Mouse (Mus musculus) gastrocnemius, adult 8-10 months (tissue): Measurements from ENCODE around the gene Morc4. TPM values are rescaled to one million over a fixed set of nuclear protein-coding genes. Genes with fewer than 3 reads are reported as not detected.

ENCODE experiments used
- DNase-seq, 2 experiments: peaks; one replicate each; pipeline ENCODE4 v3.0.0; 2022; ENCODE audit warnings: low spot score in 2 of 2
- total RNA-seq, 4 experiments: library from RNA; stranded (reverse); gene quantifications; 2 replicates each; pipeline ENCODE4 v1.2.4; 2022

Morc4 gene
- 1 to 10 TPM; 3.2 to 5.5 (median 3.9) TPM for total RNA-seq

GRCm38 (mm10) chrX:139870938-139871791, at the start of gene Morc4:
Gene Morc4 (minus strand): TSS chrX:139871677.
- peak in 1 of 2 experiments; percentile 40 for DNase-seq

GRCm38 (mm10) chrX:139920572-139920971, 49.1 kb upstream of the Morc4 start:
- DNase-seq: no peak

- DNase-seq: no peak
Observed at GRCm38 (mm10) chrX:139891387-139891786, 19.9 kb upstream of the Morc4 start.

- no peak for DNase-seq
Observed at GRCm38 (mm10) chrX:139883221-139883620, 11.7 kb upstream of the Morc4 start.

GRCm38 (mm10) chrX:139877936-139878335, 6.5 kb upstream of the Morc4 start:
- no peak for DNase-seq

GRCm38 (mm10) chrX:139877105-139877504, 5.6 kb upstream of the Morc4 start:
- no peak for DNase-seq

- peak in 1 of 2 experiments; percentile 15 for DNase-seq
Observed at GRCm38 (mm10) chrX:139870300-139870711, 1.2 kb downstream of the Morc4 start.

- DNase-seq: no peak
Observed at GRCm38 (mm10) chrX:139859402-139859801, 12.1 kb downstream of the Morc4 start.

- no peak for DNase-seq
Observed at GRCm38 (mm10) chrX:139854795-139855194, 16.7 kb downstream of the Morc4 start.

GRCm38 (mm10) chrX:139841091-139841490, 30.4 kb downstream of the Morc4 start:
- no peak for DNase-seq

GRCm38 (mm10) chrX:139839057-139839456, 32.4 kb downstream of the Morc4 start:
- DNase-seq: no peak

- DNase-seq: peak in 1 of 2 experiments; percentile 6
Observed at GRCm38 (mm10) chrX:139832464-139832863, 39.0 kb downstream of the Morc4 start.

GRCm38 (mm10) chrX:139828363-139829092, 42.9 kb downstream of the Morc4 start:
- no peak for DNase-seq

GRCm38 (mm10) chrX:139826926-139827325, 44.6 kb downstream of the Morc4 start:
- DNase-seq: no peak

GRCm38 (mm10) chrX:139825402-139825801, 46.1 kb downstream of the Morc4 start:
- DNase-seq: no peak

GRCm38 (mm10) chrX:139815201-139815600, 56.3 kb downstream of the Morc4 start:
- no peak for DNase-seq

GRCm38 (mm10) chrX:139814018-139814635, 57.4 kb downstream of the Morc4 start:
- no peak for DNase-seq

GRCm38 (mm10) chrX:139813299-139814002, 58.0 kb downstream of the Morc4 start:
- no peak for DNase-seq

- no peak for DNase-seq
Observed at GRCm38 (mm10) chrX:139812636-139813298, 58.7 kb downstream of the Morc4 start.

GRCm38 (mm10) chrX:139808501-139808900, 63.0 kb downstream of the Morc4 start:
- no peak for DNase-seq

- DNase-seq: no peak
Observed at GRCm38 (mm10) chrX:139808085-139808484, 63.4 kb downstream of the Morc4 start.
